Mouse (Mus musculus): ENCODE measurements around the gene Kdelc1. TPM values are rescaled to one million over a fixed set of nuclear protein-coding genes. Genes with fewer than 3 reads are reported as not detected.
A peak's percentile ranks its signal among the peaks of the same experiment; 100 is the strongest.

The Kdelc1 gene
- polyA plus RNA-seq, 1 experiment, result 5.0 TPM

DNA sequence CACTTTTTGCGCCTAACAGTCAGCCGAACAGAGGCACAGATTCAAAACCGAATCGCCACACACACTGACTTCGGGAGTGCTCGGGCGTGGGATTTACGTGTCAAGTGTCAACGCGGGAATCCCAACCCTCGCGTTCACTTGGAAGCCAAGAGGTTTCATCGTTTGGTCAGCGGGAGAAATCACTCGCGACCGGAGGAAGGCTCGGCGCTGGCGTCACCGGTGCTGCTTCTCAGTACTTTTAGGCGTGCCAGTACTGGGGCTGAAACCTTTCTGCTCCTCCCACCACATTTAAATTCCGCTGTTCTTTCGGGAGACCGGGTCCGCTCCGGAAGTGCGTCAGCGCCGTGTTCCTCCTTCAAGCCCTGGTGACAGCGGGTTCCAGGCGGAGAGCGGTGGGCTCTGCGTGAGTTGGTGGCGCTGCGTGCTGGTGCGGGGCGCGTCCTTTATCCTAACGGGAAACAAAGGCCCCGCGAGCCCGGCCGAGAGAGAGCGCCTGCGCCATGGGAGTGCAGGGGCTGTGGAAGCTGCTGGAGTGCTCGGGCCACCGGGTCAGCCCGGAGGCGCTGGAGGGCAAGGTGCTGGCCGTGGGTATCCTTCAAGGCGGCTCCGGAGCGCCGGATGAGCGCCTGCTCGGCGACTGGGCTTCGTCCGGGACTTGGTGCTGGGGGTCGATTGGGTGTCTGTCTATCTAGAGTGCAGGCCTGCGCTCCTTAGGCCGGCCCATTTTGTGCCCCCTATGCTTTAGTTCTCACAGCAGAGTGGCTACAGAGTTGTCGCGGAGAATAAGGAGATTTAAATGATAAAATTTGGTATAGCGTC lies 29.2 kb upstream of the Kdelc1 start, which contains the start of gene Ercc5:
Gene Ercc5 (plus strand): TSS at position 182 of the 819 bp plus-strand sequence.
- Histone ChIP-seq H3K27ac (ENCODE audit: insufficient read depth, low read depth, low read length) (peak within 1 kb of the TSS; percentile 74), H3K4me1 (ENCODE audit: control insufficient read depth, insufficient read depth, insufficient read length, low read length) (no peaks in the 10 kb centered on the region), H3K36me3 (ENCODE audit: control insufficient read depth, insufficient read depth, low read length) (peaks cover 3% of the 10 kb centered on the region), H3K4me3 (ENCODE audit: low read depth, low read length) (peak within 1 kb of the TSS; percentile 91), H3K27me3 (ENCODE audit: control insufficient read depth, insufficient read depth, low read length) (no peaks in the 10 kb centered on the region)
- WGBS, result under 1% methylated on average over 66 of the region's 66 CpGs
- TF ChIP-seq POLR2A (IDR thresholded peaks at IDR 0.05; ENCODE audit: low read depth, low read length), result peak; percentile 83
- no peak for TF ChIP-seq CTCF (IDR thresholded peaks at IDR 0.05; ENCODE audit: extremely low read depth, insufficient read length, insufficient replicate concordance, low read depth, low read length)

DNA sequence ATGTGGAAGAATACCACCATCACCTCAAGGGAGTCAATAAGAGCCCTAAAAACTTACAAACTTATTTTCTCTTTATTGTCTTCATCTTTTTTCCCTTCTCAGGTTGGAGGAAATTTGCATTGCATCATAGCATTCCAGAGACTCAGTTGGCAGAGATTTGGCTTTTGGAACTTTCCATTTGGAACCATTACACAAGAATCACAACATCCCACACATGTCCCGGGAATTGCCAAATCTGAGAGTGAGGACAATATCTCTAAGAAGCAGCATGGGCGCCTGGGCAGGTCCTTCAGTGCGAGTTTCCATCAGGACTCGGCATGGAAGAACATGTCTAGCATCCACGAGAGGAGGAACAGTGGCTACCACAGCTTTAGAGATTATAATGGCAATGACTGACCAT lies 24.1 kb upstream of the Kdelc1 start:
- peaks cover 8% of the 10 kb centered on the region for H3K36me3 ChIP-seq (ENCODE audit: control insufficient read depth, insufficient read depth, low read length)
- H3K4me1 ChIP-seq (ENCODE audit: control insufficient read depth, insufficient read depth, insufficient read length, low read length), result no peaks in the 10 kb centered on the region
- 89% methylated on average over 5 of the region's 5 CpGs for WGBS
- H3K4me3 ChIP-seq (ENCODE audit: low read depth, low read length), result no peak overlapping the region
- TF ChIP-seq CTCF (IDR thresholded peaks at IDR 0.05; ENCODE audit: extremely low read depth, insufficient read length, insufficient replicate concordance, low read depth, low read length) (no peak), POLR2A (IDR thresholded peaks at IDR 0.05; ENCODE audit: low read depth, low read length) (no peak)
- H3K27ac ChIP-seq (ENCODE audit: insufficient read depth, low read depth, low read length), result no peak overlapping the region
- H3K27me3 ChIP-seq (ENCODE audit: control insufficient read depth, insufficient read depth, low read length), result no peaks in the 10 kb centered on the region

GRCm38 (mm10) chr1:44140232-44140631 lies 21.6 kb upstream of the Kdelc1 start:
- Histone ChIP-seq H3K4me1 (ENCODE audit: control insufficient read depth, insufficient read depth, insufficient read length, low read length) (no peaks in the 10 kb centered on the region), H3K27ac (ENCODE audit: insufficient read depth, low read depth, low read length) (no peak overlapping the region), H3K36me3 (ENCODE audit: control insufficient read depth, insufficient read depth, low read length) (peaks cover 9% of the 10 kb centered on the region), H3K4me3 (ENCODE audit: low read depth, low read length) (no peak overlapping the region), H3K27me3 (ENCODE audit: control insufficient read depth, insufficient read depth, low read length) (no peaks in the 10 kb centered on the region)
- WGBS, result 19% methylated on average over 4 of the region's 4 CpGs
- no peak for TF ChIP-seq CTCF (IDR thresholded peaks at IDR 0.05; ENCODE audit: extremely low read depth, insufficient read length, insufficient replicate concordance, low read depth, low read length)
- TF ChIP-seq POLR2A (IDR thresholded peaks at IDR 0.05; ENCODE audit: low read depth, low read length), result no peak

DNA sequence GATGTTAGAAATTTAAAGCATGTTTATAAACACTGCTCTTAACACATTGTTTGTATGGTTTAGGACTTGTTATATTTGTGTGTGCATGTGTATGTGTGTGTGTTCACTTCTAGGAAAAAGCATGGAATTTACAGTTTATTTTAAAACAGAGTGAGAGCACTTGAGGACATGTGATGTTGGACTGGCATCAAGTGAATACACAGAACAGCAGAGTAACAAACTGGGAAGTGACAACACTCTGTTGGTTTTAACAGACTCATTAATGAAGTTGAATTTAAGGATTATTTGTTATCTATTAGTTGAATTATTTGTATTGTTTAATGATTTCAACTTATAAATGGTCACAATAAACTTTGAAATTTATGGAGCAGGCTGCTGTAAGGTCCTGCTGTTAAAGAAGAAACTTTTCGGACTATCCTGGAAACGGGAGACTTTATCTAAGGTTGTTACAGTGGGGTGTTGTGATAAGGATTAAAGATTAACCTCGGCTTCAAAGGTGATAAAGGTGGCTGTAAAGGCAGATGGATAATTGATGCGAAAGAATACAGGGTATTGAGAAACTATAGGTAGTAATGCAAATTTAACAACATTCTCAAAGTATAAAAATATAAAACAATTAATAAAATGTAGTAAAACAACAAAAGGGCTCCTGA lies 11.4 kb upstream of the Kdelc1 start:
- no peaks in the 10 kb centered on the region for H3K27me3 ChIP-seq (ENCODE audit: control insufficient read depth, insufficient read depth, low read length)
- WGBS, result 25% methylated on average over 4 of the region's 4 CpGs
- H3K27ac ChIP-seq (ENCODE audit: insufficient read depth, low read depth, low read length), result no peak overlapping the region
- 0 out of 2 replicates have a peak, but pooled peaks cover under 1% of the 10 kb centered on the region for H3K4me1 ChIP-seq (ENCODE audit: control insufficient read depth, insufficient read depth, insufficient read length, low read length)
- peaks cover 21% of the 10 kb centered on the region for H3K36me3 ChIP-seq (ENCODE audit: control insufficient read depth, insufficient read depth, low read length)
- no peak overlapping the region for H3K4me3 ChIP-seq (ENCODE audit: low read depth, low read length)
- no peak for TF ChIP-seq POLR2A (IDR thresholded peaks at IDR 0.05; ENCODE audit: low read depth, low read length)
- TF ChIP-seq CTCF (IDR thresholded peaks at IDR 0.05; ENCODE audit: extremely low read depth, insufficient read length, insufficient replicate concordance, low read depth, low read length), result no peak

- Histone ChIP-seq H3K36me3 (ENCODE audit: control insufficient read depth, insufficient read depth, low read length) (peaks cover 16% of the 10 kb centered on the region), H3K27ac (ENCODE audit: insufficient read depth, low read depth, low read length) (no peak overlapping the region), H3K4me1 (ENCODE audit: control insufficient read depth, insufficient read depth, insufficient read length, low read length) (0 out of 2 replicates have a peak, but pooled peaks cover 3% of the 10 kb centered on the region), H3K4me3 (ENCODE audit: low read depth, low read length) (no peak overlapping the region), H3K27me3 (ENCODE audit: control insufficient read depth, insufficient read depth, low read length) (no peaks in the 10 kb centered on the region)
- TF ChIP-seq POLR2A (IDR thresholded peaks at IDR 0.05; ENCODE audit: low read depth, low read length), result no peak
- TF ChIP-seq CTCF (IDR thresholded peaks at IDR 0.05; ENCODE audit: extremely low read depth, insufficient read length, insufficient replicate concordance, low read depth, low read length), result no peak
- WGBS, result 93% methylated on average over 4 of the region's 4 CpGs
These were observed 7.0 kb upstream of the Kdelc1 start for GRCm38 (mm10) chr1:44125590-44125989.

GRCm38 (mm10) chr1:44122256-44122655 lies 3.6 kb upstream of the Kdelc1 start:
- 75% methylated on average over 3 of the region's 3 CpGs for WGBS
- Histone ChIP-seq H3K27ac (ENCODE audit: insufficient read depth, low read depth, low read length) (no peak overlapping the region), H3K4me1 (ENCODE audit: control insufficient read depth, insufficient read depth, insufficient read length, low read length) (peaks cover 3% of the 10 kb centered on the region; the same call in 1 of the 2 replicates), H3K4me3 (ENCODE audit: low read depth, low read length) (no peak overlapping the region), H3K36me3 (ENCODE audit: control insufficient read depth, insufficient read depth, low read length) (0 out of 2 replicates have a peak, but pooled peaks cover 5% of the 10 kb centered on the region), H3K27me3 (ENCODE audit: control insufficient read depth, insufficient read depth, low read length) (no peaks in the 10 kb centered on the region)
- TF ChIP-seq CTCF (IDR thresholded peaks at IDR 0.05; ENCODE audit: extremely low read depth, insufficient read length, insufficient replicate concordance, low read depth, low read length) (no peak), POLR2A (IDR thresholded peaks at IDR 0.05; ENCODE audit: low read depth, low read length) (no peak)

GRCm38 (mm10) chr1:44120074-44120406 lies 1.4 kb upstream of the Kdelc1 start:
- Histone ChIP-seq H3K27me3 (ENCODE audit: control insufficient read depth, insufficient read depth, low read length) (no peaks in the 10 kb centered on the region), H3K4me1 (ENCODE audit: control insufficient read depth, insufficient read depth, insufficient read length, low read length) (peaks cover 3% of the 10 kb centered on the region; the same call in 1 of the 2 replicates), H3K4me3 (ENCODE audit: low read depth, low read length) (peak overlapping the region; percentile 80), H3K36me3 (ENCODE audit: control insufficient read depth, insufficient read depth, low read length) (no peaks in the 10 kb centered on the region), H3K27ac (ENCODE audit: insufficient read depth, low read depth, low read length) (peak overlapping the region; percentile 52)
- TF ChIP-seq POLR2A (IDR thresholded peaks at IDR 0.05; ENCODE audit: low read depth, low read length) (no peak), CTCF (IDR thresholded peaks at IDR 0.05; ENCODE audit: extremely low read depth, insufficient read length, insufficient replicate concordance, low read depth, low read length) (0 out of 2 replicates have a peak, but pooled peaks have one; percentile 2)
- 13% methylated on average over 6 of the region's 6 CpGs for WGBS
